Mouse (Mus musculus): ENCODE measurements around the gene Insl3.

- no peak for TF ChIP-seq CTCF (IDR thresholded peaks at IDR 0.05; ENCODE audit: low read depth, low read length)
- TF ChIP-seq POLR2A (IDR thresholded peaks at IDR 0.05; ENCODE audit: extremely low read depth, insufficient read depth, low read length): no peak
These were observed 14.9 kb upstream of the Insl3 start for GRCm38 (mm10) chr8:71674071-71674470.
